Mouse (Mus musculus): Measurements from ENCODE around the gene H2-Eb2.

- no peak for TF ChIP-seq CTCF (IDR thresholded peaks at IDR 0.05; ENCODE audit: extremely low read depth, insufficient read depth, low read length)
- TF ChIP-seq POLR2A (IDR thresholded peaks at IDR 0.05; ENCODE audit: extremely low read depth, insufficient read depth, low read length) = no peak
These were observed 37.3 kb upstream of the H2-Eb2 start for GRCm38 (mm10) chr17:34288131-34288530.
